Mouse (Mus musculus): ENCODE data around the gene B4galt7. TPM values are rescaled to one million over a fixed set of nuclear protein-coding genes. Genes with fewer than 3 reads are reported as not detected.
"Not testable (repeated sequence)": the region's sequence is repeated elsewhere in the genome, so short reads cannot be mapped to it uniquely, and the experiment has no call there.

Gene B4galt7
- polyA plus RNA-seq, 1 experiment, result 45.3 TPM

- no peak overlapping the region for H3K4me3 ChIP-seq (ENCODE audit: control insufficient read depth, insufficient read depth, low read length)
- TF ChIP-seq POLR2A (IDR thresholded peaks at IDR 0.05; ENCODE audit: control insufficient read depth, extremely low read depth, insufficient read depth, low read length, poor library complexity) (no peak), CTCF (IDR thresholded peaks at IDR 0.05; ENCODE audit: borderline replicate concordance, control insufficient read depth, extremely low read depth, insufficient read depth, low read length, poor library complexity) (no peak)
- H3K27me3 ChIP-seq (ENCODE audit: control insufficient read depth, insufficient read depth, low read length), result no peaks in the 10 kb centered on the region
- no peaks in the 10 kb centered on the region for H3K36me3 ChIP-seq (ENCODE audit: control insufficient read depth, insufficient read depth, low read length)
- WGBS, result 71% methylated on average over 5 of the region's 5 CpGs
- no peak overlapping the region for H3K27ac ChIP-seq (ENCODE audit: control insufficient read depth, insufficient read depth, low read length)
- H3K4me1 ChIP-seq (replicated peaks; ENCODE audit: control insufficient read depth, insufficient read depth, low read length), result peaks cover 4% of the 10 kb centered on the region; the same call in 1 of the 2 replicates
- DNase-seq, result peak; percentile 14
Measured at GRCm38 (mm10) chr13:55575932-55576331, 23.8 kb upstream of the B4galt7 start.

GRCm38 (mm10) chr13:55576872-55577271 lies 22.8 kb upstream of the B4galt7 start:
- not testable (repeated sequence) for H3K4me1 ChIP-seq (replicated peaks; ENCODE audit: control insufficient read depth, insufficient read depth, low read length); H3K27ac ChIP-seq (ENCODE audit: control insufficient read depth, insufficient read depth, low read length); H3K27me3 ChIP-seq (ENCODE audit: control insufficient read depth, insufficient read depth, low read length); H3K36me3 ChIP-seq (ENCODE audit: control insufficient read depth, insufficient read depth, low read length); DNase-seq; H3K4me3 ChIP-seq (ENCODE audit: control insufficient read depth, insufficient read depth, low read length)
- 74% methylated on average over 7 of the region's 7 CpGs for WGBS

GRCm38 (mm10) chr13:55578086-55578485 lies 21.6 kb upstream of the B4galt7 start:
- WGBS, result 80% methylated on average over 4 of the region's 4 CpGs
- no peak for DNase-seq
- peaks cover 2% of the 10 kb centered on the region; the same call in 1 of the 2 replicates for H3K4me1 ChIP-seq (replicated peaks; ENCODE audit: control insufficient read depth, insufficient read depth, low read length)

GRCm38 (mm10) chr13:55591961-55592490 lies 7.7 kb upstream of the B4galt7 start:
- H3K27ac ChIP-seq (ENCODE audit: control insufficient read depth, insufficient read depth, low read length), result no peak overlapping the region
- H3K4me1 ChIP-seq (replicated peaks; ENCODE audit: control insufficient read depth, insufficient read depth, low read length), result peaks cover 3% of the 10 kb centered on the region
- DNase-seq, result no peak
- H3K4me3 ChIP-seq (ENCODE audit: control insufficient read depth, insufficient read depth, low read length), result no peak overlapping the region
- WGBS, result 89% methylated on average over 4 of the region's 4 CpGs
- H3K36me3 ChIP-seq (ENCODE audit: control insufficient read depth, insufficient read depth, low read length), result peaks cover 22% of the 10 kb centered on the region
- no peak for TF ChIP-seq POLR2A (IDR thresholded peaks at IDR 0.05; ENCODE audit: control insufficient read depth, extremely low read depth, insufficient read depth, low read length, poor library complexity)
- no peak for TF ChIP-seq CTCF (IDR thresholded peaks at IDR 0.05; ENCODE audit: borderline replicate concordance, control insufficient read depth, extremely low read depth, insufficient read depth, low read length, poor library complexity)
- H3K27me3 ChIP-seq (ENCODE audit: control insufficient read depth, insufficient read depth, low read length), result no peaks in the 10 kb centered on the region

More at GRCm38 (mm10) chr13:55578086-55578485, 21.6 kb upstream of the B4galt7 start:
- Histone ChIP-seq H3K4me3 (ENCODE audit: control insufficient read depth, insufficient read depth, low read length) (no peak overlapping the region), H3K27me3 (ENCODE audit: control insufficient read depth, insufficient read depth, low read length) (no peaks in the 10 kb centered on the region), H3K27ac (ENCODE audit: control insufficient read depth, insufficient read depth, low read length) (no peak overlapping the region), H3K36me3 (ENCODE audit: control insufficient read depth, insufficient read depth, low read length) (no peaks in the 10 kb centered on the region)
- TF ChIP-seq POLR2A (IDR thresholded peaks at IDR 0.05; ENCODE audit: control insufficient read depth, extremely low read depth, insufficient read depth, low read length, poor library complexity) (no peak), CTCF (IDR thresholded peaks at IDR 0.05; ENCODE audit: borderline replicate concordance, control insufficient read depth, extremely low read depth, insufficient read depth, low read length, poor library complexity) (no peak)

GRCm38 (mm10) chr13:55592512-55593253 lies 7.0 kb upstream of the B4galt7 start:
- Histone ChIP-seq H3K4me3 (ENCODE audit: control insufficient read depth, insufficient read depth, low read length) (peak overlapping the region; percentile 69), H3K27ac (ENCODE audit: control insufficient read depth, insufficient read depth, low read length) (no peak overlapping the region), H3K27me3 (ENCODE audit: control insufficient read depth, insufficient read depth, low read length) (no peaks in the 10 kb centered on the region), H3K4me1 (replicated peaks; ENCODE audit: control insufficient read depth, insufficient read depth, low read length) (peaks cover 3% of the 10 kb centered on the region), H3K36me3 (ENCODE audit: control insufficient read depth, insufficient read depth, low read length) (peaks cover 24% of the 10 kb centered on the region)
- WGBS, result 6% methylated on average over 29 of the region's 29 CpGs
- TF ChIP-seq POLR2A (IDR thresholded peaks at IDR 0.05; ENCODE audit: control insufficient read depth, extremely low read depth, insufficient read depth, low read length, poor library complexity) (peak; percentile 92), CTCF (IDR thresholded peaks at IDR 0.05; ENCODE audit: borderline replicate concordance, control insufficient read depth, extremely low read depth, insufficient read depth, low read length, poor library complexity) (peak; percentile 40; the same call in 1 of the 2 replicates)
- peak; percentile 97 for DNase-seq

GRCm38 (mm10) chr13:55593254-55593747 lies 6.4 kb upstream of the B4galt7 start:
- no peak for DNase-seq
- H3K36me3 ChIP-seq (ENCODE audit: control insufficient read depth, insufficient read depth, low read length), result peaks cover 24% of the 10 kb centered on the region
- under 1% methylated on average over 31 of the region's 31 CpGs for WGBS
- H3K4me1 ChIP-seq (replicated peaks; ENCODE audit: control insufficient read depth, insufficient read depth, low read length), result peaks cover 3% of the 10 kb centered on the region
- H3K4me3 ChIP-seq (ENCODE audit: control insufficient read depth, insufficient read depth, low read length), result peak overlapping the region; percentile 69
- TF ChIP-seq POLR2A (IDR thresholded peaks at IDR 0.05; ENCODE audit: control insufficient read depth, extremely low read depth, insufficient read depth, low read length, poor library complexity), result no peak
- no peak for TF ChIP-seq CTCF (IDR thresholded peaks at IDR 0.05; ENCODE audit: borderline replicate concordance, control insufficient read depth, extremely low read depth, insufficient read depth, low read length, poor library complexity)
- no peak overlapping the region for H3K27ac ChIP-seq (ENCODE audit: control insufficient read depth, insufficient read depth, low read length)
- no peaks in the 10 kb centered on the region for H3K27me3 ChIP-seq (ENCODE audit: control insufficient read depth, insufficient read depth, low read length)
